Mouse (Mus musculus): ENCODE measurements around the gene Gm20604. TPM values are rescaled to one million over a fixed set of nuclear protein-coding genes. Genes with fewer than 3 reads are reported as not detected.

Gene Gm20604
- polyA plus RNA-seq (2012; rRNA removed), result 2.5 and 3.5 TPM in 2 replicates

- 0% methylated on average over 10 of the region's 10 CpGs for WGBS
- no peaks in the 10 kb centered on the region for H3K27me3 ChIP-seq (replicated peaks; ENCODE audit: control insufficient read depth, insufficient read depth, low read length)
- H3K27ac ChIP-seq (ENCODE audit: insufficient read depth, low read depth, low read length), result peak within 1 kb of the TSS; percentile 64
- no peaks in the 10 kb centered on the region; the same call in 1 of the 2 replicates for H3K36me3 ChIP-seq (ENCODE audit: control insufficient read depth, insufficient read depth, low read length)
- H3K4me3 ChIP-seq (ENCODE audit: insufficient read depth, low read depth, low read length), result peak within 1 kb of the TSS; percentile 96
- TF ChIP-seq POLR2A (IDR thresholded peaks at IDR 0.05; ENCODE audit: low read depth, low read length), result no peak
- TF ChIP-seq CTCF (conservative IDR thresholded peaks at IDR 0.05; ENCODE audit: insufficient read depth, insufficient read length, low read depth, low read length), result no peak
- peaks cover 5% of the 10 kb centered on the region for H3K4me1 ChIP-seq (ENCODE audit: control insufficient read depth, insufficient read depth, low read length)
- DNase-seq, result no peak
Observed at GRCm38 (mm10) chr12:102758403-102758756, at the start of gene Gm20604. Gm20604 (minus strand) TSS chr12:102758672.

DNA sequence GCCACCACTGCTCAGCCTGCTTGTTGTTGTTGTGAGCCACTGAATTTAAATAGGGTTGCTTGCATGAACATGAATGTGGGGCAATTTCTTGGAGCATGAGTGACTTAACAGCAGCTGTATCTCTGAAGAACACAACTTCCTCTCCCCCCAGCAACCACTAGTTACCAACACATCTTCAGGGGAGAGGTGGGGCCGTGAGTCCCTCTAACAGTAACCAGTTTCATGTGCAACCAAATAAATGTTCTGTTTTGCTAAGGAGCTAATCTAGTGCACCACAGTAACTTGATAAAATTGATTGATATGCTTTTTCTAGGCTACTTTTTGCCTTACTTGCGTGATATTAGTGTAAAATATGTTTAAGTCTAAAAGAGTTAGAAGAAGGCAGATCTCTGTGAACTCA lies 41.1 kb upstream of the Gm20604 start:
- Histone ChIP-seq H3K27ac (ENCODE audit: insufficient read depth, low read depth, low read length) (no peak overlapping the region), H3K27me3 (replicated peaks; ENCODE audit: control insufficient read depth, insufficient read depth, low read length) (no peaks in the 10 kb centered on the region), H3K36me3 (ENCODE audit: control insufficient read depth, insufficient read depth, low read length) (no peaks in the 10 kb centered on the region), H3K4me1 (ENCODE audit: control insufficient read depth, insufficient read depth, low read length) (no peaks in the 10 kb centered on the region), H3K4me3 (ENCODE audit: insufficient read depth, low read depth, low read length) (no peak overlapping the region)
- TF ChIP-seq POLR2A (IDR thresholded peaks at IDR 0.05; ENCODE audit: low read depth, low read length) (no peak), CTCF (conservative IDR thresholded peaks at IDR 0.05; ENCODE audit: insufficient read depth, insufficient read length, low read depth, low read length) (no peak)
- no peak for DNase-seq
- 94% methylated on average over 2 of the region's 2 CpGs for WGBS

- Histone ChIP-seq H3K4me1 (ENCODE audit: control insufficient read depth, insufficient read depth, low read length) (no peaks in the 10 kb centered on the region), H3K36me3 (ENCODE audit: control insufficient read depth, insufficient read depth, low read length) (no peaks in the 10 kb centered on the region; the same call in none of the 2 replicates), H3K27me3 (replicated peaks; ENCODE audit: control insufficient read depth, insufficient read depth, low read length) (no peaks in the 10 kb centered on the region), H3K4me3 (ENCODE audit: insufficient read depth, low read depth, low read length) (no peak overlapping the region), H3K27ac (ENCODE audit: insufficient read depth, low read depth, low read length) (no peak overlapping the region)
- 72% methylated on average over 7 of the region's 7 CpGs for WGBS
- peak; percentile 12 for DNase-seq
- TF ChIP-seq POLR2A (IDR thresholded peaks at IDR 0.05; ENCODE audit: low read depth, low read length), result no peak
- no peak for TF ChIP-seq CTCF (conservative IDR thresholded peaks at IDR 0.05; ENCODE audit: insufficient read depth, insufficient read length, low read depth, low read length)
Observed at GRCm38 (mm10) chr12:102787927-102788326, 29.5 kb upstream of the Gm20604 start.

DNA sequence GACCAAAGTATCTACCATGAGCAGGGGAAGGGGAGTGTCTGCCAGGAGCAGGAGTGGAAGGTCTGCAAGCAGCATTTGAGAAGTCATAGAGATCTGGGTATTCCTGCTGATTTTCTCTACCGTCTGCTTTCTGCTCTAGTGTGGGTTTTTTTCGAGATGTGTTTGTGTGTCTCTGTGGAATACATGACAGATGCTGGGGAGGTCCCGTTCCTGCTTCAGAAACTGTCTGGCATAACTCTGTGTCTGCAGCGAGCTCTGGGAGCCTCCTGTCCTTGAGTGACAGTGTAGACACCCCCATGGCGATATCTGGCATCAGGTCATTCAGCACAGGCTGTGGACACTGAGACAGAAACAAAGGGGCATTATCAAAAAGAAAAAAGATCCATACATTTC lies 27.1 kb upstream of the Gm20604 start:
- H3K27me3 ChIP-seq (replicated peaks; ENCODE audit: control insufficient read depth, insufficient read depth, low read length), result no peaks in the 10 kb centered on the region
- TF ChIP-seq POLR2A (IDR thresholded peaks at IDR 0.05; ENCODE audit: low read depth, low read length), result no peak
- TF ChIP-seq CTCF (conservative IDR thresholded peaks at IDR 0.05; ENCODE audit: insufficient read depth, insufficient read length, low read depth, low read length), result no peak
- H3K4me1 ChIP-seq (ENCODE audit: control insufficient read depth, insufficient read depth, low read length), result no peaks in the 10 kb centered on the region
- no peak overlapping the region for H3K4me3 ChIP-seq (ENCODE audit: insufficient read depth, low read depth, low read length)
- no peaks in the 10 kb centered on the region; the same call in none of the 2 replicates for H3K36me3 ChIP-seq (ENCODE audit: control insufficient read depth, insufficient read depth, low read length)
- no peak for DNase-seq
- no peak overlapping the region for H3K27ac ChIP-seq (ENCODE audit: insufficient read depth, low read depth, low read length)
- 91% methylated on average over 5 of the region's 5 CpGs for WGBS

DNA sequence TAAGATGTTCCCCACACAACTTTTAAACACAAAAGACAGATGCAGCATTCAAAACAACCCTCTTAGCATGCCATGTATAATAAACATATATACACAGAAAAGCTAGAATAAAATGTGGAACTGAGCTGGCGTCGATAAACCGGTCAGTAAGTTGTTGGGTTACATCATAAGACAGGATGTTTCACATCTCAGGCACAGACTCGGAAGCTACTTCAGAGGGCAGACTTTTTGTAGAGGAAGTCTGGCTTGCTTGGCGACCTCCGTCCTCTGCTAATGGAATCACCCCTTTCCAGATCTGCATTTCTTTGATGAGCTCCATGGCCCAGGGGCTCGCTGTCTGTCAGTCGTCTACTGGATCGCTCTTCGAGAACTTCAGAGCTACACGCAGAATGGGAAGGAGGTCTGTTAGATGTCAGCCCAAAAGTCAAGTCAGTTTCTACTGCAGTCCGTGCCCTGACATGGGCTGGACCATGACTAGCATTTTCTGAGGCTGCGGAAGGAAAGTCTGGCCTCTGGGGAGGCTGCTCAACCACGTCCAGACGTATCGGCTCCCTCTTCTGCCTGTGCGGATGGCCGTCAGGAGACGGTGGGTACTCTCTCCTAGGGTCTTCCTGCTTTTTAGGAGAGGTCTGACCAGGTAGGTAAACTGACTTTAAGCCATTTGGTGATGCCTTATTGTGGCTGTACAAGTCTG lies 26.6 kb upstream of the Gm20604 start:
- no peak for DNase-seq
- Histone ChIP-seq H3K4me3 (ENCODE audit: insufficient read depth, low read depth, low read length) (no peak overlapping the region), H3K27ac (ENCODE audit: insufficient read depth, low read depth, low read length) (no peak overlapping the region), H3K27me3 (replicated peaks; ENCODE audit: control insufficient read depth, insufficient read depth, low read length) (no peaks in the 10 kb centered on the region), H3K36me3 (ENCODE audit: control insufficient read depth, insufficient read depth, low read length) (no peaks in the 10 kb centered on the region; the same call in none of the 2 replicates), H3K4me1 (ENCODE audit: control insufficient read depth, insufficient read depth, low read length) (no peaks in the 10 kb centered on the region)
- WGBS, result 89% methylated on average over 19 of the region's 19 CpGs
- TF ChIP-seq POLR2A (IDR thresholded peaks at IDR 0.05; ENCODE audit: low read depth, low read length), result no peak
- no peak for TF ChIP-seq CTCF (conservative IDR thresholded peaks at IDR 0.05; ENCODE audit: insufficient read depth, insufficient read length, low read depth, low read length)

DNA sequence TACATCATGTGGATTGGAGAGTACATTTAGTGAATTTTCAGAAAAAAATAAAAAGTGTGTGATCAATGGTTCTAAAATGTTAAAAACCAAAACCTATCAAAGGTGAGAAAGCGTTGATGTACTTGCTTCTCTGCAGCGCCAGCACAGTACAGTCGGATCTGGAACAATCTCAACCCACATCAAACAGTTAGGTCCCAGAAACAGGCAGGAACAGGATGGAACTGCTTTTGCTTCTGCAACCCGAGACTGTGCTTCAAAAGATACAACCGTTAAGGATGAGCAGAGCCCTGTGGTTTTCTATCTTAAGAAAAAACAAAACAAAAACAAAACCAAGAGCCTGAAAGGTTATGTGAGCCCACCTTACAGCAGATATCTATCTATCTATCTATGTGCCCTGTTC lies 24.4 kb upstream of the Gm20604 start:
- no peak for DNase-seq
- H3K36me3 ChIP-seq (ENCODE audit: control insufficient read depth, insufficient read depth, low read length), result no peaks in the 10 kb centered on the region; the same call in none of the 2 replicates
- no peaks in the 10 kb centered on the region for H3K27me3 ChIP-seq (replicated peaks; ENCODE audit: control insufficient read depth, insufficient read depth, low read length)
- WGBS, result 77% methylated on average over 5 of the region's 5 CpGs
- TF ChIP-seq CTCF (conservative IDR thresholded peaks at IDR 0.05; ENCODE audit: insufficient read depth, insufficient read length, low read depth, low read length), result no peak
- TF ChIP-seq POLR2A (IDR thresholded peaks at IDR 0.05; ENCODE audit: low read depth, low read length), result no peak
- no peaks in the 10 kb centered on the region for H3K4me1 ChIP-seq (ENCODE audit: control insufficient read depth, insufficient read depth, low read length)
- no peak overlapping the region for H3K4me3 ChIP-seq (ENCODE audit: insufficient read depth, low read depth, low read length)
- H3K27ac ChIP-seq (ENCODE audit: insufficient read depth, low read depth, low read length), result no peak overlapping the region

DNA sequence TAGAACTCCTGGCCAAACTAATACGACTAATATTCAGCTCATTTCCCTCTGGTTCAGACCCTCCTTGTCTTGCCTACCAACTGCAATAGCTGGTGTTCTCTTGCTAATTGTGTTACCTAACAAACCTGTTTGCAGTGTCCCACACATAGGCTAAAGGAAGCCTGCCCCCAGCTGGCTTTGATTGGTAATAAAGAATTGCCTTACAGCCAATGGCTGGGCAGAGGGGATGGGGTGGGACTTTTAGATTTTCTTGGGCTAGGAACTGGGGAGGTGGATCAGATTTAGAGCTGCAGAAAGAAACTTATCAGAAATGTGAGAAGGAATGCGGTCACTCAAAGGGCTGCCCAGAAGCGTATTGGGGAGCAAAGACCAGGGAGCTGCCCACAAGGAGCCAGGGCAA lies 21.0 kb upstream of the Gm20604 start:
- H3K4me3 ChIP-seq (ENCODE audit: insufficient read depth, low read depth, low read length), result no peak overlapping the region
- TF ChIP-seq POLR2A (IDR thresholded peaks at IDR 0.05; ENCODE audit: low read depth, low read length) (no peak), CTCF (conservative IDR thresholded peaks at IDR 0.05; ENCODE audit: insufficient read depth, insufficient read length, low read depth, low read length) (0 out of 2 replicates have a peak, but pooled peaks have one; percentile 15)
- H3K27me3 ChIP-seq (replicated peaks; ENCODE audit: control insufficient read depth, insufficient read depth, low read length), result no peaks in the 10 kb centered on the region
- no peak for DNase-seq
- no peaks in the 10 kb centered on the region for H3K4me1 ChIP-seq (ENCODE audit: control insufficient read depth, insufficient read depth, low read length)
- no peak overlapping the region for H3K27ac ChIP-seq (ENCODE audit: insufficient read depth, low read depth, low read length)
- no peaks in the 10 kb centered on the region for H3K36me3 ChIP-seq (ENCODE audit: control insufficient read depth, insufficient read depth, low read length)
- 51% methylated on average over 3 of the region's 3 CpGs for WGBS

Measured in kidney, adult 2 months (tissue).